Mouse (Mus musculus): ENCODE data around the gene Agrn. TPM values are rescaled to one million over a fixed set of nuclear protein-coding genes. Genes with fewer than 3 reads are reported as not detected.

Gene Agrn
- total RNA-seq, 2 experiments from 2014 or later, result 237 to 253 TPM

DNA sequence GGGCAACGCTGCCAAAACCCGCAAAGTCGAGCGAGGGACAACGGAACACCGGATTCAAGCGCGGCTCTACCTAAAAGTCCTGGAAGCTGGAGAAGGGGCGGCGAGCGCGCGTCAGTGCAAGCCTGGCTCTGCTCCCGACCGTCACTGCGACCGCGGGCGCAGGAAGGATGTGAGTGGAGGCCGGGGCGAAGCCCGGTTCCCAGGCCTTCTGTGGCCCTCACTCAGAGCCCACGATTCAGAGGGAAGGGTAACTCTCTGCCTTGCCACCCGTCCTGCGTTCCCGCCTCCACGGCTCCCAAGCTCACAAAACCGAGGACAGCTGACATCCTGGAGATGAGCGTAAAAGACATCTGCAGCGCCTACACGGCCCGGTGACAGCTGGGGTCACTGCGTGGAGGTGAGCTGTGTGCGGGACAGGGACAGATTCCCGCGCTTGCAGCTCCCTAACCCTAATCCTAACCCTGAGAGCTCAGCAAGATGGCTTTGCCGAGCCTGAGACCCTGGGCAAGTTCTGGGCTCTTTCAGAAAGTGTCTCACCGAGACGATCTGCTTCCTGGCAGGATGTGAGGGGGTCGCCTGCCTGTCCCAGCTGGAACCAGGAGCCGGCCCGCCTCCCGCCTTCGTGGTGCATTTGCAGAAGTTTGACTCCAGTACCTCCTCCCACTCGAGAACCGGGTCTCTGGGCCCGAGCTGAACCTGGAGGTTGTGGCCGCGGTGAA is 6.3 kb upstream of the Agrn start:
- peak in 1 of 2 experiments; percentile 75 for DNase-seq (ENCODE audit: extremely low spot score in 1 of 2, low spot score in 2 of 2)
- intact Hi-C loops (cut with DNase I), result no loop called here

DNA sequence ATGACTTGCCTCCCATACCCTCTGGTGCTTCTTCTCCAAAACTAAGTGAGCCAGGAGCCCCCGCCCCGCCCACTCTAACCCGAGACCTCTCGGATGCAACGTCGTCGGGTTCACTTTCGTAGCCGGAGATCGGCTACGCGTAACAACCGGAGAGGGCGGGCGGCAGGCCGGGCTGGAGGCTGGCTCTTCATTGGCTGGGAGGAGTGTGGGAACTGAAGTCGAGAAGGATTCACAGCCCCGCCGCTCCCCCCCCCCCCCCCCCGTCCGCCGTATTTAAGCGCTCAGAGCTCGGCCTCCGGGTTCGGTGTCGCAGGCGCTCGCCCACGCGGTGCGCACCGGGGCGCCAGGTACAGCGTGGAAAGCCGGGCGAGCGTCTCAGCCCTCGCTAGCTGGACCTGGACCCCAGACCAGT is 5.7 kb upstream of the Agrn start, which contains the start of gene AW011738:
AW011738 (plus strand) TSS at position 304 of the 412 bp plus-strand sequence.
- intact Hi-C loops (cut with DNase I), result no loop called here
- peak in 1 of 2 experiments; percentile 90 for DNase-seq (ENCODE audit: extremely low spot score in 1 of 2, low spot score in 2 of 2)

DNA sequence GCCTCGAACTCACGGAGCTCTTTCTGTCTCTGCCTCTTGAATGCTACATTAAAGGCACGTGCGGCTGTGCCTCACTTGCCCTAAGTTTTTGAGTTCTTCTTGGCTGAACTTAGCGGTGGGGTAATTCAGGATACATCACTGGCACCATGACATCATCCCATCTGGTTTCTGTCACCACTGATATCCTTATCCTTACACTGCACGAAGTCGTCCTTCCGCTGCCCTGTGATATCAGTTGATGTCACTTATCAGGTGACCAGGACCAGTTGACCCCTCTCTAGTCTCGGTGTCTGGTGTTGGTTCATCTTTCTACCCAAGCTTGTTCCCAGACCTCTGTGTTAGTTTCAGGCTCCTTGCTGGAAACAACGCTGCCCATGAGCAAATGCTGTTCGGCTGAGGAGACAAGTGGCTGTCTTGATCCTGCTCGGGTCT is 5.2 kb upstream of the Agrn start:
- intact Hi-C loops (cut with DNase I), result no loop called here
- DNase-seq (ENCODE audit: extremely low spot score in 1 of 2, low spot score in 2 of 2), result no peak

DNA sequence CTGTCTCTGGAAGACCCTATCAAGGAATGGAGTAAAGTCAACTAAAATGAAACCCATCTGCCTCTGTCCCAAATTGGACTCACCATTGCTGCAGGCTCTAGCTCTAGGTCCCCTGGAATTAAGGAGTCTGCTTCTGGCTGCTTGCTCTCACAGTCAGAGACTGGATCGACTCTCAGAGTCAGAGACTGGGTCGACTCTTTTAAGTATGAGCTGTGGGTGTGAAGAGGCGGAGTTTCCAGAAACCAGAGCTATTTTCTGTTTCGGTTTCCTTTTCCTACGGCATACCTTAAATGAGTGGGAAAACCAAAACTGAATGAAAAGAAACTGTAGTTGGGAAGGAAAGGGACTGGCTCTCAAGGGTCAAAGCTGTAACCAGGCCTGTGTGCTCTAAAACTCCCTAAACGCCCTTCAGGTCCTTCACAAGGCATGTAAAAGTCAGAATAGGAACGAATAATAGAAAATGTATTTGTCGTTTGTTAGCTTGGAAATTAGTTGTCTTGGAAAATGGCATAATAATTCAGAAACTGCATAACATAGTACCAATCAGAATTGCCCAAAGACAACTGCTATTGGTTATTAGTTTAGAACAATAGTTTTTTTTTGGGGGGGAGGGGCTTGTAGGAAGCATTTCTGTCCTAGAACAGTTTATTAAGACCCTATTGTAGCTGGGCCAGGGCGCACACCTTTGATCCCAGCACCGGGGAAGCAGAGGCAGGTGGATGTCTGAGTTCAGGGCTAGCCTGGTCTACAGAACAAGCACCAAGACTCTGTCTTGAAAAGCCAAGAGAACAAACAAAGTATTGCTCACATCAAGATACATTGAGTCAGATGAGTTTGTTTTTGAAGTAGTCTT is 3.6 kb upstream of the Agrn start, which contains the start of gene Isg15:
Isg15 (minus strand) TSS at position 196 of the 853 bp plus-strand sequence.
- no peak for DNase-seq (ENCODE audit: extremely low spot score in 1 of 2, low spot score in 2 of 2)
- intact Hi-C loops (cut with DNase I), result no loop called here

DNA sequence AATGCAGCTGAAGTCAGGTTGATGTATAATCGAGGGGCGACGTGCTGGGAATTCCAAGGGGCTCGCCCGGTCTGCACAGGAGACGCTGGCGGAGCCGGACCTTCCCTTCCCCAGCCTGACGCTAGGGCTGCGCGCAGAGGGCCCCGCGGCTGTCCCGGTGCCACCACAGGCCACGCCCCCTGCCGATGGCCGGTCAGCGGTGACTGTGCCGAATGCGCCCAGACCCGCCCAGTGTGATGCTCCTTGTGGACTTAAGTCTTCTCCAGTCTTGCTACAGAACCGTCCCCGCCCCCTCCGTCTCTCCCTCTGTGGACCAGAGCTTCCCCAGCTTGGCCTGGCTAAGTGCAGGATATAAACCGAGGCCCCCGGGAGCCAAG is 529 bp upstream of the Agrn start:
- peak; percentile 70 to 97 for DNase-seq (ENCODE audit: extremely low spot score in 1 of 2, low spot score in 2 of 2)
- intact Hi-C loops (cut with DNase I), result loop anchor here (2.0 kb wide), 1 partner anchor 37 kb away; the partner anchor contains the start of gene Plekhn1

DNA sequence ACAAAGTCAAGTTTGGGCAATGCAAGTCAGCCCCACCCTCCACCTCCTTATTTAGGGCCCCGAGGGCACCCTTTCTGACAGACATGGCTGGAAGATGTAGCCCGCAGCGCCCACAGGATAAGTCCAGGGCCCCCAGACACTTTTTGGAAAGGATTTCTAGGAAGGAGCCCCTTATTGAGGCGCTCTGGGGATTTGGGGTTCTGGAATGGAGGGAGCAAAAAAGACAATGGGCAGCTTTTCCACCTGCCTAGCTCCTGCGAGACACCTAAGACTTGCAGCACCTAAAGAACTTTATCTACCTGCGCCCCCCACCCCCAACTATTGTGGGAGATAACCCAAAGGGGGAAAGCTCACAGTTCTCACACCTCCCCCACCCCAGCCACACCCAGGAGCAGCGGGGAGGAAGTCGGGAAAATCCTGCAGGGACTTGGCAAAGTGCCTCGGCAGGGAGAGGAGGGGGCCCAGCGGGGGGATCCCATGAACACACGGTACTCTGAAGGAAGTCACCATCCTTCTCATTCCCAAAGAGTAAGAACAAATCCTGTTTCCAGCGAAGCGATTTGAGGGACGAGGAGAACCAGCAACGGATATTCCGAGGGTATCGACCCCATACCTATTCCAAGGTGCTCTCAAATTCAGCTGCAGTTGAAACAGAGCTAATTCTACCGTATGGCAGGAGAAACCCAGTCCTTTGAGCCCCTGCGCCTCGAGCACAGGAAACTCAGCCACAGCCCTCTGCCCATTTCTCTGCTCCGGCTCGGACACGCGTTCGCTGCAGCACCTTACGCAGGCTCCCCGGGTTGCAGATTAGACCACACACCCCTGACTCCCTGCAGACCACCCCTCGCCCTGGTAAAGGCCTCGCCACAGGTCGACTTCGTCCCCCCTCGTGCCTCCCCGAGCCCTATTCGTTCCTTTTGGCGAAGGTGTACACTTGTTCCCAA is 1.1 kb downstream of the Agrn start:
- DNase-seq (ENCODE audit: extremely low spot score in 1 of 2, low spot score in 2 of 2), result peak in 1 of 2 experiments; percentile 92
- intact Hi-C loops (cut with DNase I), result loop anchor here (2.0 kb wide), 1 partner anchor 39 kb away; the partner anchor contains the start of gene Plekhn1

DNA sequence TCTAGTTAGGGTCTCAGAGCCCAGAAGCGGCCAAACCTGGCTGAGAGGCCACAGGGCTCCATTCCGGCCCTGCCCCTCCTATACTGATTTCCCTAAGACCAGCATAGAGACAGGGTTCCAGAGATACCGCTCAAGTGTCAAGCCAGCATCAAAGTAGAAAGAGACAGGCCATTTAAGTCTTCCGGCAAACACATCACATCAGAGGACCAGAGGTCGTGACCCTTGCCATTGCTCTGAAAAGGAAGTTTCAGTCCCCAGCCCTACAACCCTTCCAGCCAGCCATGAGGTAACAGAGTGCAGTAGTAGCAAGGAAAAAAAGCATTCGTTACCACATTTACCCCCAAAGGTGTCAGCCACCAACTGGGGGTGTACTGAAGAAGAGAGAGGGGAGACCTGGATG is 2.9 kb downstream of the Agrn start:
- DNase-seq (ENCODE audit: extremely low spot score in 1 of 2, low spot score in 2 of 2), result peak in 1 of 2 experiments; percentile 23
- intact Hi-C loops (cut with DNase I), result no loop called here

DNA sequence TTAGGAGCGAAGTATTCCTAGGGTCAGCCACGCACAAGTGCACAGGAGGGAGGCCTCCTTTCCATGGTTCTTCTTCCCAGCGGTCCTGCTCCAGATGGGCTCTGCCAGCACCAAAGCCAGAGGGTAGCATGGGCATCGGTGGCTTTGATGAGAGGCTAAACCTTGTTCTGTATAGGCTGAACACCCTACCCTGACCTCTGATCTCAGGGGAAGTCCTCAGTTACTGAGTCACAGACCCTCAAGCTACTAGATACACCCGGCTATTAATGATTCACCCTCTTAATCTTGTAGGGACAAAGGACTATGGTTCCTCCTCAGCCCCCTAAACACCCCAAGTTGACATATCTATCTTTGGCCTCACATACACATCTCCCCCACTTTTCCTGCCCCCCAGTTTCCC is 3.4 kb downstream of the Agrn start:
- intact Hi-C loops (cut with DNase I), result no loop called here
- DNase-seq (ENCODE audit: extremely low spot score in 1 of 2, low spot score in 2 of 2), result peak in 1 of 2 experiments; percentile 13

DNA sequence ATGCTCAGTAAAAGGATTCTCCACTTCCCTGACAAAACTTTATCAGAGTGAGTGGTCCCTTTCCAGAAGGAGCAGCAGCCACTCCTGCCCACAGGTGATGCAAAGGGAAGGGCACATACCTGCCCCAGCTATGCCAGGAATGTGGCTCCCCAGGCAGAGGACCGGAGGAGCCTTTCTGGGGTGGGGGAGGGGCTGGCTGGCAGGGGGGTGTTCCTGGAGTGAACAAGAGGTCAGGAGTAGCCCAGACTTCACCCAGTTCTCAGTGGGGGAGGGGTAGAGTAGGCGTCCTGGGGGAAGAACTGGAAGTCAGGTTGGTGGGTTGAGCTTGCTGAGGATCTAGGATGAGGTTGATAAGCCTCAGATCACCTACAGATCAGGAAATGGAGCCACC is 4.1 kb downstream of the Agrn start:
- DNase-seq (ENCODE audit: extremely low spot score in 1 of 2, low spot score in 2 of 2), result peak in 1 of 2 experiments; percentile 23
- intact Hi-C loops (cut with DNase I), result no loop called here

DNA sequence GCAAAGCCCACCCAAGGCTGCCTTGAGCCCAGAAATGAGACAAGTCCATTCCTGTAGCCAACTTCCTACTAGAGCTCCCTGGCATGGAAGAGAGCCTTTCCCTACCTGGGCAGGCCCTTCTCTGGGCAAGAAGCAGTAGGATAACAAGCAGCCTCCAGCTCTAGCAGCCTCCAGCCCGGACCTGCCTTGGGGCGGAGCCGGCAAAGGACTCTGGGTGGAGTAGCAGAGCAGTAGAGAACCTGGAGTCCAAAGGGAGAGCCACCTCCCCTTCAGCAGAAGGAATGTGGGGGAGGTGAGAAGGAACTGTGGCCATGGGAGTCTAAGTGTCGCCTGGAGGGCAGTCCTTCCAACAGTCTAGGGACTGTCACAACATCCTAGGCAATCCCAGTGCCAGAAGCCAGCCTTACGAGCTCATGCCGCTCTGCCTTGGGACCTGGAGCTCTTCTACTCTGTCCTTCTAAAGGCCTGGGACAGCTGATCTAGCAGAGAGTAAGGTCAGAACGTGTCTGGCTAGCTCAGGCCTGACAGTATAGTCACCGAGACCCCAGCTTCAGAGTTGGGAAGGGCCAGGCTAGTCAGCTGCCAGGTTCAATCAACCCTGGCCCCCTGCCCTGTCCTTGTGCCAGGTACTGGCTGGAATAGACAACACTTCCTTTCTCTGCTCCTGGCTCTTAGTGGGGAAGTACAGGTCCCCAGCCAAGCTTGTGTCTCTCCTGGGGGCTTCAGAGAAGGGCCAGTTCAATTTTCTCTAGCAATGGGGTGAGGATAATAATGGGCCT is 4.7 kb downstream of the Agrn start:
- intact Hi-C loops (cut with DNase I), result no loop called here
- DNase-seq (ENCODE audit: extremely low spot score in 1 of 2, low spot score in 2 of 2), result peak in 1 of 2 experiments; percentile 56

DNA sequence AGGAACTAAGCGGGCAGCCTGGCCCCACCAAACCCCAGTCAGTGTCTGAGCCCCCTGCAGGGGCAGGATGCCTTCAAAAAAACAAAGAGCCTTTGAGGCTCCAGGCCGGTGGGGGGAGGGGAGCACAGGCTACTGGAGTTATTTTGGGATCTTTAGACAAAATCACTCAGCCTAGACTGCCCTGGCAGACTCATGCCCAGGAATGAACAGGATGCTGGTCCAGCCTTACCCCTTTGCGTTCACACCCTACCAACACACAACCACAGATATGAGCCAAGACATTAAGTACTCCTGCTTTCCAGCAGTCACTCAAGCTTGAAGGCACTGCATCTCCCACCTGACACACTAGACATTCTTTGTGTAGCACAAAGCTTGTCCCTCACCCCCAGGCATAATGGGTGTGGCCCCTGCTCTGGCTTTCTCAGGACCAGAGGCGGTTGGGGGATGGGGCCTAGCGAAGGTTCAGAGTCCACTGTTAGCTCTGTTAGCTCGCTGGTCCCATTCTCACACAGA is 8.4 kb downstream of the Agrn start:
- peak in 1 of 2 experiments; percentile 92 for DNase-seq (ENCODE audit: extremely low spot score in 1 of 2, low spot score in 2 of 2)
- intact Hi-C loops (cut with DNase I), result no loop called here

DNA sequence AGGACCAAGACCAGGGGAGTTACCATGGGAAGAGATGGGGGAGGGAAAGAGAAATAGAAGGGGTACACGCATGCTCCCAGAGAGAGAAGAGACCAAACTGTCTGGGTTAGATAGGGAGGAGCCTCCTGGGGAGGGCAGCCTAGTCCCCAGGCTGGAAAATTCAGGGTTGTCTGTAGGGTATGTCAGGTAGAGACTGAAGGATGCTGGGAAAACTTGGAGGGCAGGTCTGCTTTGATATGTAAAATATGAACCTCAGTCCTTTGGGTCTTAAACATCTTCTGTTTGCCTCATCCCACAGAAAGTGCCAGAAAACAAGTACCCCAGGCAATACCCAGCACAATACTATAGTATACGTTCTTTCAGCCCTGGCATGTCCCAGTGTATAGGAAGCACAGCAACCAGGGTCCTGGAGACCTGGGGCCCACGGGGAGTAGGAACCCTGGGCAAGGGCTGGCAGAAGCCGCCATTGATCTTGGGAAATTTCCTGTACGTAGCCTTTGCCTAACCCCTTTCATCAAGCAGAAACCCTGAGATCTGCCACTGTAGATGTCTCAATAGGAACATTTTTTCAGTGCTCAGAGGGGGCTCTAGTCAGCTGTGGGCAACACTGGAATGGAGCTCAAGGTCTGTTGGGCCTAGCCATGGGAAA is 9.0 kb downstream of the Agrn start:
- peak in 1 of 2 experiments; percentile 11 for DNase-seq (ENCODE audit: extremely low spot score in 1 of 2, low spot score in 2 of 2)
- intact Hi-C loops (cut with DNase I), result no loop called here

DNA sequence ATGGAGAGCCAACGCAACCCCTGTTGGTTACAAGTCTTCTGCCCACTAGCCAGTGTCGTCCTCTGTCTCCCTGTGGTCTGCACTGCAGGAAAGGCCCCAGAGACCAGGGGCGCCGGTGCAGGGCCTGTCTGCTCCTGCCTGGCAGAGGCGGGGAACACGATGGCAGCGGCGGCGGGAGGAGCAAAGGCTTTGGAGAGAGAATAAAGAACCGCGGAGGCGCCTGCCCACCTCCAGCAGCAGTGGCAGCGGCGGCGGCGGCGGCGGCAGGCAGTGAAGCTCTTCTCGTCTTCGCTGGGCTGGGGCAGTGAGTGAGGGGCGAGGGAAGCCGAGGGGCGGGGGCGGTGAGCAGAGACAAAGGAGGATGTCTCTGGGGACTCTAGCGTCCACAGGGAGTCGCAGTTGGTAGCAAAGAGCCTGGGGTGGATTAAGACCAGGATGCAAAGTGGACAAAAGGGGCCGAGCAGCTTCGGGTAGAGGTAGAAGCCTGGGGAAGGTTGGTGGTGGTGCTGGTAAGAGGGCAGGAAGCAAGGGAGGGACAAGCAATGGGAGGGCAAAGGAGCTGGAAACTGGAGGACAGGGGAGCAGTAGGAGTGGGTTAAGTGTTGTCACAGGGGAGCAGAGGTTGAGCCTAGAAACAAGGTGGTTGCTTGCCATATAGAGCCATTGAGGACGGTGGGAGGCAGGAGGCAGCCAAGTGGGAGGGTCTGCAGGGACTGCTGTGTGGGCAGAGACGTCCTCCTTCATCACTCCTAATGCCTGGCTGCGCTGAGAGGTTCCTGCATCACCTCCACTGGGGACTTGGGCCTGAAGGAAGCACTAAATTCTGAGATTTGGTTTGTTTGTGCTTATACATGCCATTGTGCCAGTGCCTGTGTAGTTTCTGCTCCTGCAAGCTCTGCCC is 11.1 kb downstream of the Agrn start:
- intact Hi-C loops (cut with DNase I), result no loop called here
- DNase-seq (ENCODE audit: extremely low spot score in 1 of 2, low spot score in 2 of 2), result peak in 1 of 2 experiments; percentile 78

DNA sequence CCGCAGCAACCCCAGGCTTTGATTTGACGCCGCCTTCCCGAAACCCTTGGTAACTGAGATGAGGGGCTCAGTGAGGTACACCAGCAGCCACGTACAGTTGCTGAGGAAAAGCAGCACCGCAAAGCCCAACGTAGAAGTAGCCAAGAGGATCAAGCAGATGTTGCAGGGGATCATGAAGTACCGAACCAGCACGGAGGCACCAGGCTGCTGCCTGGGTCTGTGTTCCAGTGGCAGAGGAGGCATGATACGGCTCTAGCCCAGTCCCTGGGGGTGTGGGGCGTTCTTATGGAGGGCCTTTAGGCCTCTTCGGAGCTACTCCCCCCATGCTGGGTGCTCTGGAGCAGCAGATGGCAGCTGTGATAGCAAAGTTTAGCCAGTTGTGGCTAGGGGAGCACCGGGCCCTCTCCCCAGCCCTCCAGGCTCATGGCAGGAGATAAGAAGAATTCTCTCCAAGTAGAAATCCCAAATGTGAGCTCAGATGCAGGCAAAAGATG is 11.8 kb downstream of the Agrn start:
- intact Hi-C loops (cut with DNase I), result no loop called here
- peak in 1 of 2 experiments; percentile 46 for DNase-seq (ENCODE audit: extremely low spot score in 1 of 2, low spot score in 2 of 2)

DNA sequence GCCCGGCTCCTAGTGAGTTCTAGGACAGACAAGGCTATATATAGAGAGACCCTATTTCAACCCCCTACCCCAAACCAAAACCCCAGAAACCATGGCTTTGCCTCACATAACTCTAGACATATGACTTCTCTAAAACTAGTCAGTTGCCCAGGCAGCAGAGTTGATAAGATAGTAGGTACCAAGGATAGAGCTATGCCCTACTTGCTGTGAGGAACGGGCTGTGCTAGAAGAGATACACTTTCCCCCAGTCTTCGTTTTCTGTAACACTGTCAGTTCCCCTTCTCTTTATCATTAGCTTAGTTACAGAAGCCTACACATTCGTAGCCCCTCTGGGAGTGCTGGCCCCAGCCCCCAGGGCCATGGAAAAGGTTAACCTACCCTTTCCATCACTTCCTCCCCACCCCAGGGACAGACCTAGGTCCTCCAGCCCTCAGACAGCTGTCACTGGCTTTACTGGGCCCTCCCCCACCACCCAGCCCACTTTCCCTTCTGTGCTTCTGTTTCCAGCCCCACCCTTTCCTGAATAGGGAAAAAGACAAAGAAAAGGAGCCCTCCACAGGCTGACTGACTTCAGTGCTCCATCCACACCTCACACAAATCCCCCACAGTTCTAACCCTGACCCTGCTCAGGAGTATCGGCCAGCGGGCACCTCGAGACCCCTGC is 12.9 kb downstream of the Agrn start:
- DNase-seq (ENCODE audit: extremely low spot score in 1 of 2, low spot score in 2 of 2), result peak in 1 of 2 experiments; percentile 52

More for the DNA sequence above, 12.9 kb downstream of the Agrn start:
- intact Hi-C loops (cut with DNase I), result loop anchor here (5.0 kb wide), 1 partner anchor 57 kb away; no protein-coding TSS in a partner anchor
